Mouse (Mus musculus) erythroblast, embryonic 14.5 days (primary cell): ENCODE results near the gene Traf1. TPM values are rescaled to one million over a fixed set of nuclear protein-coding genes. Genes with fewer than 3 reads are reported as not detected.

Experiments
- H3K27me3 ChIP-seq: 2 replicates; pipeline ENCODE4 v1.6.1; 2012; ENCODE audit warnings: inconsistent platforms; ENCODE audit not compliant: control insufficient read depth
- H3K36me3 ChIP-seq: 2 replicates; pipeline ENCODE4 v1.6.1; 2012; ENCODE audit warnings: mild to moderate bottlenecking, inconsistent platforms; ENCODE audit not compliant: control insufficient read depth
- H3K4me1 ChIP-seq: 2 replicates; pipeline ENCODE4 v1.6.1; 2012; ENCODE audit warnings: inconsistent platforms; ENCODE audit not compliant: control insufficient read depth
- H3K4me3 ChIP-seq: replicated peaks from 2 replicates; pipeline ENCODE3; 2012; ENCODE audit warnings: moderate library complexity, mild to moderate bottlenecking, inconsistent platforms
- H3K9me3 ChIP-seq: 2 replicates; pipeline ENCODE4 v1.6.1; 2012; ENCODE audit warnings: low read length, inconsistent platforms, mixed read lengths; ENCODE audit not compliant: control insufficient read depth
- GATA1 ChIP-seq: IDR thresholded peaks from 2 replicates; pipeline ENCODE4 v1.6.1; 2012; ENCODE audit warnings: low read length, inconsistent platforms, mixed read lengths
- TAL1 ChIP-seq: IDR thresholded peaks from 3 replicates; pipeline ENCODE4 v1.6.1; 2012; ENCODE audit warnings: low read length, inconsistent platforms, mixed read lengths
- polyA plus RNA-seq: library from polyadenylated mRNA; stranded (reverse); fragments of >175 nt; gene quantifications from 2 replicates; pipeline ENCODE4 v1.2.3, GENCODE M21; 2012

Gene Traf1
- polyA plus RNA-seq, 1 experiment, result not detected

DNA sequence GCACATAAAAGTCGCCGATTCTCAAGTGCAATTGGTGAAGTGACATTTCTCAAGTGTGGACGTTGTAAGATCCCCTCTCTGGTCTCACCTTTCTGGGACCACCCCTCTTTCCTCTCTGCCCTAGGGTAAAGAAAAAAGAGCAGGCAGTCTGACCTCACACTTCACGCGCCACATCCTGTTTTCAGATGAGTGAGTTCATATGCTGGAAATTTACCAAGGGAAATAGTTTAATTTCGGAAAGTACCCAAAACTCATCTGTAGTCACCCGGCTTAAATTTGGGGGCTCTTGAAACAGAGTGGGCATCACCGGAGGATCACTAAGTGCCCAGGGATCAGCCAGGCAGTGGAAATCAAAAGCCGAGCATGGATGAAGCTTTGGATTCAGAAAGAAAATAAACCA, 1.3 kb upstream of the Traf1 start:
- peaks cover 12% of the 10 kb centered on the region for H3K4me1 ChIP-seq
- no peak overlapping the region for H3K4me3 ChIP-seq
- TF ChIP-seq TAL1 (no peak), GATA1 (no peak)
- H3K9me3 ChIP-seq, result no peaks in the 10 kb centered on the region
- H3K27me3 ChIP-seq, result peaks cover 15% of the 10 kb centered on the region
- no peaks in the 10 kb centered on the region for H3K36me3 ChIP-seq

DNA sequence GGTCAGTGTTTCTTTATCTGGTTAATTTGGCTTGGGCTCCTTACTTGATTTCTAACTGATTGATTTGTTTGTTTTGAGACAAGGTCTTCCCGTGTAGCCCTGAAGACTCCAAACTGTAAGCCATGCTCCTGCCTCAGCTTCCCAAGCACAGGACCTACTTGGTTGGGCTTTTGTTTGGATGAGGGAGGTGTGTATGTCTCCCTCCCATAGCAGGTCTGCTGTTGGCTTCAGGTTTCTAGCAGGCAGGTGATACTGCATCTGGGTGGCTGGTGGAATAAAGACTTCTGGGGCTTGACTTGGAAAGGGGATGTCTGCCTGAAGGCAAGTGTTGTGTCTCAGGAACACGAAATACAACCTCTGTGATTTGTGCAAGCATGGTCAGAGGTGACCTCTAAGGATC, 639 bp upstream of the Traf1 start:
- peaks cover 12% of the 10 kb centered on the region for H3K4me1 ChIP-seq
- TF ChIP-seq GATA1 (no peak), TAL1 (no peak)
- H3K27me3 ChIP-seq, result peaks cover 15% of the 10 kb centered on the region
- H3K9me3 ChIP-seq, result no peaks in the 10 kb centered on the region
- H3K36me3 ChIP-seq, result no peaks in the 10 kb centered on the region
- no peak overlapping the region for H3K4me3 ChIP-seq

DNA sequence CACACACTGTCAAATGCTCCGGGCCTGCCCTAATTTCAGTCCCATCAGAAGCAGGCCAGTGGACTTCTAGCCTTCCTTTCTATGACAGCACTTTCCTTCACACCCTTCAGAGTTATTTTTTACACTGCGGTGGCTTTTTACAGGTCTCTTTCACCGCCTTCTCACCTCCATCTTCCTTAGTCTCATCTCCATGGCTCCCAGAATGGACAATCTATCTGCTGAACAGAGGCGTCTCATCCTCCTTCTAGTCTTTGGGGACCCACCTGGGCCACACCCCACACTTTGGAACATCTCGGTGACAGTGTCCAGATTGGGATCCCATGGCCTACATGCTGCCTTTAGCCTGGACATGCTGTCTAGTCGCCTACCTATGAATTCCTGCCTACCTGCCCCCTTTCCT, 606 bp downstream of the Traf1 start:
- no peaks in the 10 kb centered on the region for H3K9me3 ChIP-seq
- peaks cover 12% of the 10 kb centered on the region for H3K4me1 ChIP-seq
- peaks cover 15% of the 10 kb centered on the region for H3K27me3 ChIP-seq
- no peak overlapping the region for H3K4me3 ChIP-seq
- TF ChIP-seq GATA1, result no peak
- no peaks in the 10 kb centered on the region for H3K36me3 ChIP-seq

DNA sequence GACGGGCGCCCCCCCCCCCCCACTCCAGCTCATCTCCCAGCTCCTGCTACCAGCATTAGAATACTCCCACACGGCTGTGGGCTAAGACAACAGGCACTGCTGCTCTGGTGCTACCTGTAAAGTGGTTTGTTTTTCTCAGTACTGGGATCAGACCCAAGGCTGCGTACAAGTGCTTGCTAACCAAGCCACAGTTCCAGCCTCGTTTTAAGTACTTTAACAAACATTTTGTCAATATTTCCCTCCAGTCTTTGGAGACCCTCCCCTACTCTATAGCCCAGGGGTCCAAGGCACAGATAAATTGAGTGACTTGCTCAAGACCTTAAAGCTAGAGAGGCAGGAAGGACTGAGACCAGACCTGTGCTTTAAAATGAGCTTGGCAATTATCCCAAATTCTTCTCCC, 1.1 kb downstream of the Traf1 start:
- H3K4me1 ChIP-seq, result peaks cover 9% of the 10 kb centered on the region
- H3K36me3 ChIP-seq, result no peaks in the 10 kb centered on the region
- H3K27me3 ChIP-seq, result peaks cover 15% of the 10 kb centered on the region
- TF ChIP-seq GATA1 (no peak), TAL1 (no peak)
- no peaks in the 10 kb centered on the region for H3K9me3 ChIP-seq
- no peak overlapping the region for H3K4me3 ChIP-seq

DNA sequence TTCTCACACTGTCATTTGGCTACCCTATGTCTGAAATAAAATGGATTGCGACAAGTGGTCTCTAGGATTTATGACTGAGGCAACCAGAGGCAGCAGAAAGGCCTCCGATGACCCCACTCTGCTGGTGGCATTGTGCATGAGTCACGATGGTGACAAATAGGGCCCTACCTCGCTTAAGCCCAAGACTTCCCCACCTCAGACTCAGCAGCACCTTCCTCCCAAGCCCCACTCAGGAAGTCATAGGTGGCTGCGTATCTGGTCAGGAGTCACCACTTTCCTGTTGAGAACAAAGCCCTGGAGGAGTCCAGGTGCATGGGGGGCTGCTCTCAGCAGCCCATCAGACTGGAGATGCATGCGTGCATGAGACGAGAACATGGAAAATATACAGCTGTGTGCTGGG, 3.0 kb downstream of the Traf1 start:
- no peak overlapping the region for H3K4me3 ChIP-seq
- TF ChIP-seq GATA1 (no peak), TAL1 (no peak)

DNA sequence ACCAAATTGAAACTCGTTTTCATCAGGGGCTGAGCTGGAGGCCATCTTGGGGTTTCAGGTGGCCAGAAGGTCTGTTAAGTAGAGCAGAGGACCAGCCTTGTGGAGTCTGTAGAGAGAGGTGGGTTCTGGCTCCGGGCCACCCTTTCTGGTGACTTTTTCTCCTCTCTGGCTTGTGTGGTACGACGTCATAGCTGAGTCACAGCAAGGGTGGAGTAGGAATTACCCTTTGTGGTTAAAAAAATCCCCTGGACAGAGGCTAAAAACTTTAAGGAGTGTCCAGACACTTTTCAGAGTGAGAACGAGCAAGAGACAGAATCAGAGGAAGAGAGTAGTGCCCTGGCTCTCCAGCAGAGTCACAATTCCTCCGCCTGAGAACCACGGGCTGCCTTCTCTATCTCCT, 3.5 kb downstream of the Traf1 start:
- H3K4me1 ChIP-seq, result no peaks in the 10 kb centered on the region

More for the DNA sequence above, 3.0 kb downstream of the Traf1 start:
- Histone ChIP-seq H3K9me3 (no peaks in the 10 kb centered on the region), H3K27me3 (peaks cover 15% of the 10 kb centered on the region), H3K36me3 (no peaks in the 10 kb centered on the region), H3K4me1 (peaks cover 4% of the 10 kb centered on the region)

DNA sequence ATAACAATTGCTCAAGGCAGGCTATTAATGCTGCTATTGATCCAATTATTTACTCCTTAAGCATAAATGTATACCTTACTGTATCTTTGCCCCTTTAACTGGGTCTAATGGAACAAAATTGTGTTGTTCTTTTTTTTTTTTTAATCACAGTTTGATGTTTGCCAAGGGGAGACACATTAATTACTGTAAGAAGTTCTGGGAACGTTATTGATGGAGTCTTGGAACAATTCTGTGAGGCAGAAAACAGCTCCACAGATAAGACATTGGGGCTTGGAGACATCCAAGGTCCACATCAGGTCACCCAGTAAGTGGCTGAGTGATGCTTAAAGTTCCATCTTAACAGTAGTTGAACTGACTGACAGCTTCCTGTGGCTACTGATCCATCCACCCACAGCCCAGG, 4.2 kb downstream of the Traf1 start:
- Histone ChIP-seq H3K27me3 (peaks cover 15% of the 10 kb centered on the region), H3K4me1 (no peaks in the 10 kb centered on the region), H3K9me3 (no peaks in the 10 kb centered on the region), H3K36me3 (no peaks in the 10 kb centered on the region), H3K4me3 (no peak overlapping the region)
- TF ChIP-seq TAL1 (no peak), GATA1 (no peak)

More for the DNA sequence above, 3.5 kb downstream of the Traf1 start:
- no peaks in the 10 kb centered on the region for H3K36me3 ChIP-seq
- TF ChIP-seq GATA1, result no peak
- TF ChIP-seq TAL1, result no peak
- H3K9me3 ChIP-seq, result no peaks in the 10 kb centered on the region
- H3K4me3 ChIP-seq, result no peak overlapping the region
- H3K27me3 ChIP-seq, result peaks cover 15% of the 10 kb centered on the region

DNA sequence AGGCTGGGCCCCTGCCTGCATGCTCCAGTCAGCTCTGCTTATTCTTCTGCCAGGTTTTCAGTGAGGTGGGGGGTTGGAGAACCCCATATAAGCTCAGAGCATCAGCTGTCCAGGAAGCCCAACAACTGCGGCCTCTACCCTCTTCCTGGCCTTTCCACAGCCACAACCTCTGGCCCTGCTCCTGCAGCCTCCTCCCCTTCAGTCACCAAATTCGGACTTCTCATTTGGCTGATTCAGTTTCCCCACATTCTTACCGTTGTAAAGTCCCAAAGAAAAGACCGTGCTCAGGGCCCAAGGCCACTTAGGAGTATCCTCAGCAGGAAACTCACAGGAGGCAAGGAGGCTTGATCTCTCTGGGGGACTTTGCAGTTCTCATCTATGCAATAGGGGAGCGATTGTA, 4.6 kb downstream of the Traf1 start:
- Histone ChIP-seq H3K9me3 (no peaks in the 10 kb centered on the region), H3K4me1 (no peaks in the 10 kb centered on the region), H3K27me3 (peaks cover 15% of the 10 kb centered on the region), H3K4me3 (no peak overlapping the region), H3K36me3 (no peaks in the 10 kb centered on the region)
- no peak for TF ChIP-seq TAL1
- no peak for TF ChIP-seq GATA1

DNA sequence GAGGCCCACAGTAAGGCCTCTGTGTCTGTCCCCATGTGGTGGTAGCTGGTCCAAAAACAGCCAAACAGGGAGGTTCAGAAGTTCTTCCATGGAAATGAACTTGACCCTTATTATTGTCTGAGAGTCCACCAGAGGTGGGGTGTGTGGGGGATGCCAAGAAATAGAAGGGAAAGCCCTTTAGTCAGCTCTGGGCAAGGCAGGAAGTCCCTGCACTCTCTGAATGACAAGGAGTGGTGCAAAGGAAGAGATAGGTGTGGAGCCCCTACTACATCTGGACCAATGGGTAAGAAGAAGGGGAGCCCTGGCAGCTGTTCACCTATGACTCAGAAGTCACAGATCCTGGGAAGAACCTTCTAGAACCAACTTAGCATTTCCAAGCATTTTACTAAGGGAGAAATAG, 7.2 kb downstream of the Traf1 start:
- H3K36me3 ChIP-seq, result no peaks in the 10 kb centered on the region
- TF ChIP-seq GATA1 (no peak), TAL1 (no peak)
- no peaks in the 10 kb centered on the region for H3K27me3 ChIP-seq
- no peak overlapping the region for H3K4me3 ChIP-seq
- no peaks in the 10 kb centered on the region for H3K9me3 ChIP-seq
- no peaks in the 10 kb centered on the region for H3K4me1 ChIP-seq

DNA sequence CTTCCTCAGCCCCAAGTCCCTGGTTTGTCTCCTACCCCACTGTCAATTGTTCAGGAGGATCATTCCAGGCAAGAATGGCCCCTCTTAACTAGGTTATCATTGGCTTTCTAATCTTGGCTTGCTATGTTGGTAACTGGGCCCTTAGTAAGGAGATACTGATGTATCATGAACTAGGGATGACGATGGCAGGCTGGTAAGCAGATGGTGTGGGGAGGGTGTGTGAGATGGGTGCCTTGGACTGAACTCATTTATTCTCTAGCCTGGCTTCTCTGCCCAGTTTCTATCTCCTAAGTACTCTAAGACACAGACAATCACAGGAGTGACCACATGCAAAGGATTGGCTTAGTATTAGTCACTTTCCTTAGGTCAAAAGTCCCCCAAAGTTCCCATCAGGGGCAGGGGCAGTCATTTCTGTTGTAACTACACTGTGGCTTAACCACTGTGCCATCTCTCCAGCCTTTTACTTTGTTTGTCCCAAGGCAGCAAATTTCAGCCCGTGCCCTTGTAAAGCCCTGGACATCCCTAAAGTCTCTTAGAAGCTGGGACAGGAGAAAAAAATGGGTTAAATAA, 7.9 kb downstream of the Traf1 start:
- TF ChIP-seq TAL1, result no peak
- TF ChIP-seq GATA1, result no peak
- no peak overlapping the region for H3K4me3 ChIP-seq
- H3K27me3 ChIP-seq, result no peaks in the 10 kb centered on the region
- H3K4me1 ChIP-seq, result no peaks in the 10 kb centered on the region
- H3K36me3 ChIP-seq, result no peaks in the 10 kb centered on the region
- no peaks in the 10 kb centered on the region for H3K9me3 ChIP-seq

DNA sequence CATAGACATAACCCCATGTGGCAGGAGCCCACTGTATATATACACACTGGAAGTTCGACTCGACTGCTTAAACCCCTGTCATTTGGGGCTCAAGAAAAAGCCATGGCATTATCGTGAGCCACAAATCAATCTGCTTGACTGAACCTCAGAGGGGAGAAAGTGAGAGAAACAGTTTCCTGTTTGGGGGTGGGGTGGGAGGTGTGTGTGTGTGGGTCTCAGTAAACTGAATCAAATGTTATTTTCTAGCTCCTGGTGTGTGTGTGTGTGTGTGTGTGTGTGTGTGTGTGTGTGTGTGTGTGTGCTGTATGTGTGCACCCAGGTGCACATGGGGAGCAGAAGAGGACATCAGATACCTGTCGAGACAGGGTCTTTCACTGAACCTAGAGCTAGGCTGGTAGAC, 8.6 kb downstream of the Traf1 start:
- H3K4me3 ChIP-seq, result no peak overlapping the region
- H3K4me1 ChIP-seq, result no peaks in the 10 kb centered on the region
- TF ChIP-seq TAL1, result no peak

More for the DNA sequence above, 8.6 kb downstream of the Traf1 start:
- Histone ChIP-seq H3K36me3 (no peaks in the 10 kb centered on the region), H3K27me3 (peaks cover 3% of the 10 kb centered on the region; the same call in 1 of the 2 replicates), H3K9me3 (no peaks in the 10 kb centered on the region)
